Mouse (Mus musculus): ENCODE measurements around the gene Tstd3. TPM values are rescaled to one million over a fixed set of nuclear protein-coding genes. Genes with fewer than 3 reads are reported as not detected.

Gene Tstd3
- total and polyA plus RNA-seq, 3 experiments = 24.6 to 51.0 (median 39.9) TPM

DNA sequence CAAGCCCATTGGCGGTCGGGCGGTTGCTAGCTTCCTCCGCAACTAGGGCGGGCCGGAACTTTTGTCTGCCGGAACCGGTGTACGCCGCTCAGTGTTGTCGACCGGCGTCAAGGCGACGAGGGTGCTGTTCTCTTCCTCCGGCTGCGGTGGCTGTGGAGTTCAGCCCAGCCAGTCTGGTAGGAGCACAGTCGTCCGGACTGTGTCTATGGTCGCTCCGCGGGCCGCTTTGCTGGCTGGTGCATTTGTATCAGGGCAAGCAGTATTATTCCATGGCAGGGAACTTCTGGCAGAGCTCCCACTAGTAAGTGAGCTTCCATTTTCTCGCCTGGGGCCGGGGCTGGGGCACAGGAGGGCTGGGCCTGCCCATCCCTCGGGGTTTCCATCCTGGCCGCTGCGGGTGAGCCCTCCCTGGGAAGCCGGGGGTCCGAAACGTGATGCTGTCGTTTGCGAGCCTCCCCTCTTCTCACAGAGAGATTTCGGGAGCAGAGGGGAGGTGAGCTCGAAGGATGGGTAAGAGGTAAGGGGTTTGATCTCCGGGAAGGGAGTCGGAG lies 39.3 kb downstream of the Tstd3 start, which contains the start of gene Ccnc (continued):
- peak; percentile 77 for TF ChIP-seq MEF2A (IDR thresholded peaks at IDR 0.05; ENCODE audit: borderline replicate concordance, low read depth, low read length)
- peak; percentile 73 for TF ChIP-seq MXI1 (IDR thresholded peaks at IDR 0.05; ENCODE audit: low read depth, low read length)
- peak; percentile 88 for TF ChIP-seq HCFC1 (IDR thresholded peaks at IDR 0.05; ENCODE audit: low read depth, low read length)
- TF ChIP-seq TBP (conservative IDR thresholded peaks at IDR 0.05; ENCODE audit: low read depth, low read length) = peak; percentile 87
- peak; percentile 93 for TF ChIP-seq POLR2A (IDR thresholded peaks at IDR 0.05; ENCODE audit: low read depth, low read length)
- TF ChIP-seq ZMIZ1 (IDR thresholded peaks at IDR 0.05; ENCODE audit: low read depth, low read length) = peak; percentile 85
- peak; percentile 92 for TF ChIP-seq NELFE (IDR thresholded peaks at IDR 0.05; ENCODE audit: low read depth, low read length)

GRCm38 (mm10) chr4:21726912-21727614 lies 39.9 kb downstream of the Tstd3 start:
- peaks cover 0 to 7% of the 10 kb centered on the region in 2 experiments; a peak in 2 of 4 replicates for H3K4me1 ChIP-seq (ENCODE audit: control insufficient read depth in 1 of 2, insufficient read depth in 2 of 2)
- peaks cover 0 to 5% of the 10 kb centered on the region in 2 experiments for H3K36me3 ChIP-seq (replicated peaks in 1 of 2; ENCODE audit: control insufficient read depth in 1 of 2, insufficient read depth in 1 of 2, low read length in 1 of 2)
- no peaks in the 10 kb centered on the region for H3K9me3 ChIP-seq (replicated peaks; ENCODE audit: low read length)
- H3K79me2 ChIP-seq (replicated peaks; ENCODE audit: control insufficient read depth, extremely low read depth, insufficient read depth, poor library complexity, severe bottlenecking) = peaks cover 21% of the 10 kb centered on the region
- peak overlapping the region; percentile 54; the same call in 1 of the 2 replicates for H3K4me2 ChIP-seq (ENCODE audit: insufficient read depth, low read depth, poor library complexity, severe bottlenecking)
- TF ChIP-seq CTCF (conservative IDR thresholded peaks at IDR 0.05 in 1 of 2, IDR thresholded peaks at IDR 0.05 in 1 of 2; ENCODE audit: low read depth in 2 of 2, low read length in 2 of 2) (peak in 1 of 2 experiments; percentile 78; a peak in 2 of 4 replicates), ZC3H11A (IDR thresholded peaks at IDR 0.05; ENCODE audit: low read depth, low read length) (no peak), RAD21 (IDR thresholded peaks at IDR 0.05; ENCODE audit: low read depth, low read length) (peak; percentile 57), MYC (IDR thresholded peaks at IDR 0.05; ENCODE audit: low read depth, low read length) (no peak), MAZ (IDR thresholded peaks at IDR 0.05; ENCODE audit: low read depth, low read length) (no peak), SMC3 (IDR thresholded peaks at IDR 0.05; ENCODE audit: low read depth, low read length) (peak; percentile 60), IRF4 (IDR thresholded peaks at IDR 0.05; ENCODE audit: low read depth, low read length) (no peak), NRF1 (IDR thresholded peaks at IDR 0.05; ENCODE audit: low read depth, low read length) (no peak), USF2 (conservative IDR thresholded peaks at IDR 0.05; ENCODE audit: low read depth, low read length) (no peak)
- in situ Hi-C loops (cut with MboI; ENCODE audit: low pct_ligation_motif_present, low pct_unique_long_range_greater_than_20kb, low sequenced_read_pairs) (no loop called here), dilution Hi-C loops (cut with MboI; ENCODE audit: extremely low pct_ligation_motif_present, extremely low pct_unique_long_range_greater_than_20kb, low sequenced_read_pairs) (no loop called here)
- H3K4me3 ChIP-seq (replicated peaks in 1 of 3; ENCODE audit: low read depth in 2 of 3, low read length in 2 of 3, poor library complexity in 1 of 3) = peak overlapping the region; percentile 69 to 82 (median 71)
- DNase-seq (ENCODE audit: extremely low read depth) = peak; percentile 76
- peak overlapping the region; percentile 79 for H3K9ac ChIP-seq (ENCODE audit: insufficient read depth, low read depth)
- no peak overlapping the region for H3K27ac ChIP-seq (ENCODE audit: insufficient read depth, low read depth)
- no peaks in the 10 kb centered on the region for H3K27me3 ChIP-seq (replicated peaks)

GRCm38 (mm10) chr4:21722752-21723334 lies 44.2 kb downstream of the Tstd3 start:
- Histone ChIP-seq H3K4me3 (replicated peaks in 1 of 3; ENCODE audit: low read depth in 2 of 3, low read length in 2 of 3, poor library complexity in 1 of 3) (no peak overlapping the region), H3K9ac (ENCODE audit: insufficient read depth, low read depth) (no peak overlapping the region), H3K9me3 (replicated peaks; ENCODE audit: low read length) (no peaks in the 10 kb centered on the region), H3K27ac (ENCODE audit: insufficient read depth, low read depth) (no peak overlapping the region), H3K79me2 (replicated peaks; ENCODE audit: control insufficient read depth, extremely low read depth, insufficient read depth, poor library complexity, severe bottlenecking) (0 out of 2 replicates have a peak, but pooled peaks cover 2% of the 10 kb centered on the region), H3K36me3 (replicated peaks in 1 of 2; ENCODE audit: control insufficient read depth in 1 of 2, insufficient read depth in 1 of 2, low read length in 1 of 2) (no peaks in the 10 kb centered on the region), H3K4me1 (ENCODE audit: control insufficient read depth in 1 of 2, insufficient read depth in 2 of 2) (no peaks in the 10 kb centered on the region), H3K27me3 (replicated peaks) (peaks cover 25% of the 10 kb centered on the region), H3K4me2 (ENCODE audit: insufficient read depth, low read depth, poor library complexity, severe bottlenecking) (no peak overlapping the region)
- in situ Hi-C loops (cut with MboI; ENCODE audit: low pct_ligation_motif_present, low pct_unique_long_range_greater_than_20kb, low sequenced_read_pairs) = no loop called here
- dilution Hi-C loops (cut with MboI; ENCODE audit: extremely low pct_ligation_motif_present, extremely low pct_unique_long_range_greater_than_20kb, low sequenced_read_pairs) = no loop called here
- TF ChIP-seq PAX5 (IDR thresholded peaks at IDR 0.05; ENCODE audit: low read length) = no peak
- TF ChIP-seq HCFC1 (IDR thresholded peaks at IDR 0.05; ENCODE audit: low read depth, low read length) = no peak
- TF ChIP-seq RCOR1 (conservative IDR thresholded peaks at IDR 0.05; ENCODE audit: low read depth, low read length) = no peak
- no peak for TF ChIP-seq MYC (IDR thresholded peaks at IDR 0.05; ENCODE audit: low read depth, low read length)
- no peak for TF ChIP-seq JUN (IDR thresholded peaks at IDR 0.05; ENCODE audit: insufficient read depth, low read depth, low read length)
- no peak for TF ChIP-seq ETS1 (conservative IDR thresholded peaks at IDR 0.05; ENCODE audit: low read depth, low read length)
- no peak for TF ChIP-seq SIN3A (IDR thresholded peaks at IDR 0.05; ENCODE audit: low read length)
- TF ChIP-seq MEF2A (IDR thresholded peaks at IDR 0.05; ENCODE audit: borderline replicate concordance, low read depth, low read length) = no peak
- TF ChIP-seq CHD2 (IDR thresholded peaks at IDR 0.05; ENCODE audit: low read length) = no peak
- no peak for DNase-seq (ENCODE audit: extremely low read depth)
